Mouse (Mus musculus): ENCODE data around the gene Ccdc93. TPM values are rescaled to one million over a fixed set of nuclear protein-coding genes. Genes with fewer than 3 reads are reported as not detected.

Ccdc93 gene
- total RNA-seq, 1 experiment from 2014 or later, result 43.4 TPM

GRCm38 (mm10) chr1:121497093-121497492 is 66.2 kb downstream of the Ccdc93 start:
- ATAC-seq (ENCODE audit: extremely low read depth, insufficient number of reproducible peaks, low FRiP score, poor library complexity, severe bottlenecking), result no peak

GRCm38 (mm10) chr1:121508729-121509128 is 77.9 kb downstream of the Ccdc93 start:
- no peak for ATAC-seq (ENCODE audit: extremely low read depth, insufficient number of reproducible peaks, low FRiP score, poor library complexity, severe bottlenecking)

- no peak for ATAC-seq (ENCODE audit: extremely low read depth, insufficient number of reproducible peaks, low FRiP score, poor library complexity, severe bottlenecking)
Measured at GRCm38 (mm10) chr1:121510420-121511140, 79.7 kb downstream of the Ccdc93 start.

GRCm38 (mm10) chr1:121511186-121511585 is 80.3 kb downstream of the Ccdc93 start:
- no peak for ATAC-seq (ENCODE audit: extremely low read depth, insufficient number of reproducible peaks, low FRiP score, poor library complexity, severe bottlenecking)

GRCm38 (mm10) chr1:121511966-121512365 is 81.1 kb downstream of the Ccdc93 start:
- ATAC-seq (ENCODE audit: extremely low read depth, insufficient number of reproducible peaks, low FRiP score, poor library complexity, severe bottlenecking), result no peak

- ATAC-seq (ENCODE audit: extremely low read depth, insufficient number of reproducible peaks, low FRiP score, poor library complexity, severe bottlenecking), result no peak
Measured at GRCm38 (mm10) chr1:121518609-121519008, 87.8 kb downstream of the Ccdc93 start.

GRCm38 (mm10) chr1:121527061-121527460 is 96.2 kb downstream of the Ccdc93 start:
- no peak for ATAC-seq (ENCODE audit: extremely low read depth, insufficient number of reproducible peaks, low FRiP score, poor library complexity, severe bottlenecking)

- 0 out of 2 replicates have a peak, but pooled peaks have one; percentile 13 for ATAC-seq (ENCODE audit: extremely low read depth, insufficient number of reproducible peaks, low FRiP score, poor library complexity, severe bottlenecking)
Measured at GRCm38 (mm10) chr1:121527600-121528398, 97.0 kb downstream of the Ccdc93 start.

GRCm38 (mm10) chr1:121528399-121528720 is 97.5 kb downstream of the Ccdc93 start, which contains the start of gene Htr5b:
TSS of gene Htr5b (minus strand) at chr1:121528465.
- ATAC-seq (ENCODE audit: extremely low read depth, insufficient number of reproducible peaks, low FRiP score, poor library complexity, severe bottlenecking), result no peak

- no peak for ATAC-seq (ENCODE audit: extremely low read depth, insufficient number of reproducible peaks, low FRiP score, poor library complexity, severe bottlenecking)
Measured at GRCm38 (mm10) chr1:121529286-121529685, 98.4 kb downstream of the Ccdc93 start.

GRCm38 (mm10) chr1:121531439-121531838 is 100.6 kb downstream of the Ccdc93 start:
- no peak for ATAC-seq (ENCODE audit: extremely low read depth, insufficient number of reproducible peaks, low FRiP score, poor library complexity, severe bottlenecking)

GRCm38 (mm10) chr1:121540361-121540760 is 109.5 kb downstream of the Ccdc93 start:
- ATAC-seq (ENCODE audit: extremely low read depth, insufficient number of reproducible peaks, low FRiP score, poor library complexity, severe bottlenecking), result no peak

- ATAC-seq (ENCODE audit: extremely low read depth, insufficient number of reproducible peaks, low FRiP score, poor library complexity, severe bottlenecking), result no peak
Measured at GRCm38 (mm10) chr1:121546844-121547243, 116.0 kb downstream of the Ccdc93 start.

GRCm38 (mm10) chr1:121548667-121549066 is 117.8 kb downstream of the Ccdc93 start:
- ATAC-seq (ENCODE audit: extremely low read depth, insufficient number of reproducible peaks, low FRiP score, poor library complexity, severe bottlenecking), result no peak

GRCm38 (mm10) chr1:121549456-121549855 is 118.6 kb downstream of the Ccdc93 start:
- ATAC-seq (ENCODE audit: extremely low read depth, insufficient number of reproducible peaks, low FRiP score, poor library complexity, severe bottlenecking), result no peak

- ATAC-seq (ENCODE audit: extremely low read depth, insufficient number of reproducible peaks, low FRiP score, poor library complexity, severe bottlenecking), result no peak
Measured at GRCm38 (mm10) chr1:121550801-121551456, 120.1 kb downstream of the Ccdc93 start.

- ATAC-seq (ENCODE audit: extremely low read depth, insufficient number of reproducible peaks, low FRiP score, poor library complexity, severe bottlenecking), result no peak
Measured at GRCm38 (mm10) chr1:121551457-121551835, 120.6 kb downstream of the Ccdc93 start.
